Mouse (Mus musculus) megakaryocyte, adult 5-6 weeks (primary cell): Measurements from ENCODE around the gene Arhgef15. TPM values are rescaled to one million over a fixed set of nuclear protein-coding genes. Genes with fewer than 3 reads are reported as not detected.
"Not testable (repeated sequence)": the region's sequence is repeated elsewhere in the genome, so short reads cannot be mapped to it uniquely, and the experiment has no call there.

Source experiments
- ATAC-seq: 2 replicates; pipeline ENCODE4 v1.8.0; 2016; ENCODE audit warnings: mild to moderate bottlenecking, inconsistent platforms; ENCODE audit not compliant: poor library complexity, severe bottlenecking
- total RNA-seq, 2 experiments: library from RNA; stranded (forward) in 1 of 2; stranded (reverse) in 1 of 2; fragments of 153-499, 151-499 nt in 1 of 2; fragments of 221-1000, 200-1000 nt in 1 of 2; gene quantifications; 2 replicates each; pipeline versions ENCODE4 v1.2.3 to v1.2.4; 2015 to 2017

The Arhgef15 gene
- total RNA-seq, 2 experiments from 2014 or later = 0.07 TPM; not detected in 1

DNA sequence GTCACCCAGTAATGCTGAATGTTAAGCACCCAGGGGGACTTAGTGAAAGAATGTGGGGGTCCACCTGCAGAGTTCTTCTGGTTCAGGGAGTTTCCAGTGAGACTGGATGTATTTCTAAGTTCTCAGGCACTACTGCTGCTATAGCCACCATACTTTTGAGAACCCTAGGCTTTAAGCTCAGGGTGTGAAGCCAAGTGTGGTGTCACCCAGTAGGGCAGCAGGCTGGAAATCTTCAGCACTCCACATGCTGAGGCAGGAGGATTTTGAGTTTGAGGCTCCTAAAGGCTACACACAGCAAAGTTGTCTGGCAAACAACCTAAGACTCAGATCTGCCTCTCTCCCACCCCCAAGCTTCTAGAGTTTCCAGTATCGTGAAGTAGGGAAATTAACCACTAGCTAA lies 9.3 kb upstream of the Arhgef15 start:
- no peak for ATAC-seq

DNA sequence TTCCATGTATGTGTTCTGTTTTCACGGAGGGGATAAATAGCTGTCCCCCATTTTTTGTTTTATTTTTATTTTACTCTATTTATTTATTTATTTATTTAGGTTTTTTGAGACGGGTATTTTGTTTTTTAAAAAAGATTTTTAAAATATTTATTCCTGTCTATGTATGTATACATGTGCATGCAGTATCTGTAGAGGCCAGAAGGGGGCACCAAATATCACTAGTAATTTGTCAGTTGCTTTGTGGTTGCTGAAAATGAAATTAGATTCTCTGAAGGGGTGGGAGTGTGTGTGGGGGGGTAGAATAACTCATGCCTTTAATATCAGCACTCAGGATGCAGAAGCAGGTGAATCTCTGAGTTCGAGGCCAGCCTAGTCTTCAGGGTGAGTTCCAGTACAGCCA lies 8.6 kb upstream of the Arhgef15 start:
- ATAC-seq = peak; percentile 48

DNA sequence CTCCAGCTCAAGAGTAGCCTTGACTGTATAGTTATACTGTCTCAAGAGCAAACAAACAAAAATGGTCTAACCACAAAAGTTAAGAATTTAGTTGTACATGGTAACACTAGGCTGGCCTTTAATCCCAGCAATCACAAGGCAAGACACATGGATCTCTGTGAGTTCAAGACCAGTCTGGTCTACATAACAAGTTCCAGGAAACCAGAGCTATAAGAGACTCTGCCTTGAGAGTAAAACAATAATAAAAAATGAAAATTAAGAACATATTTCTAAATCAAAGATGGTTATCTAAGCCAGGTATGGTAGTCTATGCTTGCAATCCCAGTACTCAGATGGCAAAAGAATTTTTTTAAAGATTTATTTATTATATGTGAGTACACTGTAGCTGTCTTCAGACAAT lies 7.8 kb upstream of the Arhgef15 start:
- ATAC-seq = no peak

DNA sequence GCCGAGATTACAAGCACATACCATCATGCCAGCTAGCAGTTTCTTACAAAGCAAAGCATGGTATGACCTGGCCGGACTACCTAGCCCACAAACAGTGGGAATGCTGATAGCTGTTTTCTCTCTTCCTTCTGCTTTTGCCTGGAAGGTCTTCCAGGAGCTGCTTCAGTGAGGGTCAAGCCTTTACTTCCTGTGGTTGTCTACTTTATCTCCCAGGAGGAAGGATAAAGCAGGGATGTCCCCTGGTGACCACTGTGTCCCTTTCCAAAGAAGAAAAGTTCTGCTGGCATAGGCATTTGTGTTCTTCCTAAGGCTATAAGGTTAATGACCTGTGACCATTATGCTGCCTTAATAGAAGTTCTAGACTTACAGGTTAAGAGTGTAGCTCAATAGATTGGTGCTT lies 6.1 kb upstream of the Arhgef15 start:
- no peak for ATAC-seq

DNA sequence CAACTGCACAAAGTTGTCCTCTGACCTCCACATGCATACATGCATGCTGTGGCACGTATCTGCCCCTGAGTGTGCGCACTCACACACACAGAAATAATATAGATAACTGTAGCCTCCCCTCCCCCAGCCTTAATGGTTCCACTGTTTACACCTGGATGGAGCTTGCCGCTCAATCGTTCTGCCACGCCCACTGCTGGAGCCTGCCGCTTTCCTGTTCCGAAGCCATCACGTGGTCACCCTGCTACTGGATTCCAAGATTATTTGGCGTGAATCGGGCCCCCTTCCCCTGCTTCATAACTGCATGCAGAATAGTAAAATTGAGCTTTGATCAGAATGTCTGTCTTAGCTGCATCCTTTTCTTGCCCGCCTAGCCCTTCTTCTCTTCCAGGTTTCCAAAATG lies 4.9 kb upstream of the Arhgef15 start:
- ATAC-seq = not testable (repeated sequence)

DNA sequence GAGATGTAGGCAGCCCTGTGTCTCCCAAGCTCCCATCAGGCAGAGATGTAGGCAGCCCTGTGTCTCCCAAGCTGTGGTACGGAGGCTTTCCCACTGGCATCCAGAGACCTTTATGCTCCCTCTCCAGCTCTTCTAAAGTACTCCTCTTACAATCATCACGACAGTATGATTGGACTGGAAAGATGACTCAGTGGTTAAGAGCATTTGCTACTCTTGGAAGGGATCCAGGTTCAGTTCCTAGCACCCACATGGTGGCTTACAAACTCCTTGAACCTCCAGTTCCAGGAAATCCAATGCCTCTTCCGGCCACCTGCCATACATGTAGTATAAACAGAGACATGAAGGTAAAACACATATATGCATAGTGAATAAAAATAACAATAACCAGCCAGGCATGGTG lies 4.3 kb upstream of the Arhgef15 start:
- ATAC-seq = no peak

DNA sequence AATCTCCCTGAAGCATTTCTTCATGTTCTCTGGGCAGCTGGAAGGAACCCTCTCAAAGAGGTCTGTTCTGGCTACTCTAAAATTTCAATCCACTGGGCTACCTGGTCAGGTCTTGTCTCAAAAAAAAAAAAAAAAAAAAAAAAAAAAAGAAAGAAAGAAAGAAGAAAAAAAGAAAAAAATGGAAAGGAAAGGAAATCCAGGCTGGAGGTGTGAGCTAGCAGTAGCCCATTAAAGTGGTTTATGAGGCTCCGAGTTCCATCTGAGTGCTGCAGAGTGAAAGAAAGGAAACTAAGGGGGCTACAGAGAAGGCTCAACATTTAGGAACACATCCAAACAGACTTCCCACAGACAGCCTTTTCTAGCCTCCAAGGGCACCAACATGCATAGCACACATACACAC lies 691 bp upstream of the Arhgef15 start:
- ATAC-seq = no peak

DNA sequence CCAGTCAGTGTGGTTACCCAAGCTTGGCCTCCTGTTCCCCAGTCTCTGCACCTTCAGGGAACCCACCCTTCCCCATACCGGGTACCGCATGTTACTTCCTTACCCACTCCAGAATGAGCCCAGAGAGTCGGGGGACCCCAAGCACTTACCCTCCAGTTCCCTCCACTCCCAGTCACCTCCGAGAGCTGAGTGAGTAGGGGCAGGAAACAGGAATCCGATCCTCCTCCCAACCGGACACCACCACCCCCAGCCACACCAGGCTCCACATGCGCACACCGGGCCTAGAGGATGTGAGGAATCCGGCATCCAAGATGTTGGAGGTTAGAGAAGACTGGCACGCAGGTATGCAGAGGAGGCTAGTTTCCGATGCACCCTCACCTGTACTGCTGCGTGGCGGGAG lies 583 bp downstream of the Arhgef15 start:
- ATAC-seq = no peak

DNA sequence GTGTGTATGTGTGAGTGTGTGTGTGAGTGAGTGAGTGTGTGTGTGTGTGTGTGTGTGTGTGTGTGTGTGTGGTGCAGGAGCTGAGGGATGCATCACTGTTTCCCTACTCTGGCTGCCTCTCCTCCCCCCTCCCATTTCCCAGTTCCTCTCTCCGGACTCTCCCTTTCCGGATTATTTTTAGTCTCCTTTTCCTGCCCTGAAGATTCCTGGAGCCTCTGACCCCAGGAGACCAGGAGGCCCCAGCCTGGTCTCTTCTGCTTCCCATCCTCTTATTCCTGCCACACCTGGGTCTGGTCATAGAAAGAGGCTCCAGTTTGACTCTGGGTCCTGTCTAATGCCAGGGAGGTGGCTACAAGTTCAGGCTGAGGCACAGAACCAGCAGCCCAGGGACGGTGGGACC lies 1.2 kb downstream of the Arhgef15 start:
- ATAC-seq = no peak

DNA sequence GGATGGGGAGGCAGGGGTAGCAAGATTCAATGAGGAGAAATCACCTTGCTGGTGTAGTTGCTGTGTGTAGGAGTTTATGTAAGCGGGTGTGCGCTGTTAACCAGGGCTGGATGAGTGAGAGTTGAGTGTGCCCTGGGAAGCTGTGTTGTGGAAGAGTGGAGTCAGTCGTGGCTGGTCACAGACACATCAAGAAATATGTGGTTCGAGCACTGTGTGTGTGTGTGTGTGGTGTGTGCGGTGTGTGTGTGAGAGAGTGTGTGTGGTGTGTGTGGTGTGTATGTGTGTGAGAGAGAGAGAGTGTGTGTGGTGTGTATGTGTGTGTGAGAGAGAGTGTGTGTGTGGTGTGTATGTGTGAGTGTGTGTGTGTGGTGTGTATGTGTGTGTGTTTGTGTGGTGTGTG lies 1.8 kb downstream of the Arhgef15 start:
- no peak for ATAC-seq

DNA sequence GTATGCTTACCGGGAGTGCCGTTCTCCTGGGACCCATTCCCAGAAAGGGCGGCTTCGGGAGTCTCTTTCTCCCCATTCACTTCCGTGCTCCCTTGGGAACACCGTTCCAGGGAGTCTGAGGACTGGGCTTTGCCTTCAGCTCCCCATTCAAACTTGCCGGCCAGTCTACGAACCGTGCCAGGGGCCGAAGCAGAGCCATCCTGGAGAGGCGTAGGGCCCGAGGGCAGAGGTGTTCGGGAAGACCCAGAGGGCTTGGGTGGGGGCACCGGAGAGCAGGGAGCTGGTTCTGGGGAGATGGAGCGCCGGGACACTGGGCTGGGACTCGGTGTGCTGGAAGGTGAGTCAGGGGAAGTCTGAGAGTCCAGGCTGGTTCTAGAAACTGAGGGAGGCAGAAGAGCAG lies 2.9 kb downstream of the Arhgef15 start:
- no peak for ATAC-seq

DNA sequence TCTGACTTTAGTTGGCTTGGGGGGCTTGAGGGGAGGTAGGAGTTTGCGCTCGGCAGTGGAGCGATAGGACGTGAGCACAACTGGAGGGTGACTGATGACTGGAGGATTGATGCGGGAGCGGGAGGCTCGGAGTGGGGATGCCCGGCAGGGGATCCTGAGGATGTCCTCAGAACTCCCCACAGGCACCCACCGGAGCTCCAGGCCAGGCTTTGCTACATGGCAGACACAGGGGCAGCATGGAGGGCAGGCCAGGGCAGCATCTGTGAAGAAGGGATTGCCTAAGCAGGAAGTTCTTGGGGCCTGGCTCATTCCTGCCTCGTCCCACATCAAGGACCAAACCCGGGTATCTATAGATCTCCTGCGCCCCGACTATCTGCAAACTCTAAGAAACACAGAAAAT lies 3.4 kb downstream of the Arhgef15 start:
- no peak for ATAC-seq

DNA sequence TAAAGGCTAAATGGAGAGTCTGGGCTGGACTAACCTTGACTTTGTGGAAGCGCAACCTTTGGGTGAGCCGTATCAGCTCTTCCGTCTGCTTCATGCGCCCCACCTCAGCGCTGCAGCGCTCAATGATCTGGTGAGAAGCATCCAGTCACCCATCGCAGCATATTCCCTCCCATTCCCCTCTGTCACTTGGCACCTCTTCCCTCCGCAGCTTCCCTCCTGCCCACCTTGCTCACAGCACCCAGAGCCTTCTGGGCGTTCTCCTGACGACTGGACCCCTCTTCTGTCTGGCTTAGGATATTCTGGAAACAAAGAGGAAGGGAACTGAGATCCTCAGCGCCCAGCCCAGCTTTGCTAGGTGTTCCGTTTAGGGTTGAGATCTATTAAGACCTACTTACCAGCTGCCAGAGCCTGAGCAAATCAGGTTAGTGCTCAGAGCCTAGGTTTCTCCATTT lies 9.7 kb downstream of the Arhgef15 start:
- ATAC-seq = no peak

DNA sequence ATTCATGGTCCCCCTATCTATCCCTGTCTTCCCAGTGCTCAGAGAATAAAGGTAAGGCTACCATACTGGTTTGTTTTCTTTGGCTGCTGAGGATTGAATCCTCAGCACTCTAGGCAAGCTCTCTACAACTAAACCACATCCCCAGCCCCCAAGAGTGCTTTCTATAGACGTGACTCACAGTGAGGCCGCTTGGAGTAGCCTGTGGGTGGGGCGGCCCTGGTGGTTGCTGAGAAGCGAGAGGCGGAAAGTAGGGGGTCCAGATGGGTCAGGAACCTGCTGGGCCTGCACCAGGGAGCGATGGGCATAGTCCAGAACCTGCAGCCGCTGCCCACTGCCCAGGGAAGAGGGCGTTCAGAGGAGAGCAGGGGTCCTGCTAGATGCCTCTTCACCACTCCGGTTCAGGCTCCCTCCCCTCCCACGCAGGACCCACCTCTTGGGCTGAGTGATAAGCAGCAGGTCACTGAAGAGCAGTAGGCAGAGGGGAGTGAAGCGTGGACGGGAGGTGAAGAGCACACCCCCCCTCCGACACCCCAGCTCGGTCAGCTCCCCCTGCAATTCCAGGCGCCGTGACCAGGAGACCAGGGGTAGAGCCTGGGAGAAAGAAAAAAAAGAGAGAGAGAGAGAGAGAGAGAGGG lies 10.4 kb downstream of the Arhgef15 start:
- no peak for ATAC-seq

DNA sequence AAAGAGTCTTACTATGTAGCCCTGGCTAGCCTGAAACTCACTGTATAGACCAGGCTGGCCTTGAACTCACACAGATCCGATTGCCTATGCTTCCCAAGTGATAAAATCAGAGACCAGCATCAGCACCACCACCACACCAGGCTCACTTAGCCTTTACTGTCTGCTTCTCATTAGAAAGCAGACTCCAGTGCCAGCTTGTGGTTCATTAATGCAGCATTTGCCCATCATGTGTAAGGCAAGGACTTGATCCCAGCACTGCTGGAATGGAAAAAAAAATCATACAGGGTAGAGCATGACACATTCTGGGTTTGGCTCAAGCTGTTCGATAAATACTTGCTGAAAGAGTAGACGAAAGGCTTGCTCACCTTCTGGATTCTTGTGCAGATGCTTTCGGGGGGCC lies 11.3 kb downstream of the Arhgef15 start:
- no peak for ATAC-seq

DNA sequence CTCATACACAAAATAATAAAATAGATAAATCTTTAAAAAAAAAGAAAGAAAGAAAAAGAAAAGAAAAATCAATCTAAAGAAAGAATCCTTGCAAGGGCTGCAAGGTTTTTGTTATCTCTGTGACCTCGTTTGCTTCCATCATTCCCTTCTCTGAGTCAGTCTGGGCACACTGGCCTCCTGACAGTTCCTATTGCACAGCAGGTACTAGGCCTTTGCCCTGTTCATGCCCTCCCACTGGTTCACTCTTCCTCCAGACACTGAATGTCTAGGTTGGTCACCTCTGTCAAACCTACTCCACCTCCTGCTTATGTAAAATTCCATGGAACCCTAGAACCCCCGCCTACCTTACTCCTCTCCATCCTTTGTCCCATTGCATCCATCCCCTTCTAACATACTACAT lies 12.0 kb downstream of the Arhgef15 start:
- ATAC-seq = no peak

DNA sequence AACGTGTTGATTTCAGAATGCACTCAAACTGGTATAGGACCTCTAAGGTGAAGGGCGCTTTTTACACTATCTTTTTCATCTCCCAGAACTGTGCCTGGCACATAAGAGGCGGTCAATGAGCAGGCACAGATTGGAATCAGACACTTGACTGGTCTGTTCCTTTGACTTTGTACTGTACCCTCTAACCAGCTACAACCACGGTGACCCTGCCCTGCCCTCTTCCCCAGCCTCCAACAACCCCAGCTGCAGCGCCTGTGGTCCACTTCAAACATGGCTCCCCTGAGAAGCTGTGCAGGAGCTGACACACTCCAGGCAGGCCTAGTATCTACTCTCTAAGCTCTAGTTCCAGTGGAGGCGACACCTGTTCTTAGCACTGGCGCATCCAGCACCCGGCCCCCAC lies 14.5 kb downstream of the Arhgef15 start:
- ATAC-seq = no peak

DNA sequence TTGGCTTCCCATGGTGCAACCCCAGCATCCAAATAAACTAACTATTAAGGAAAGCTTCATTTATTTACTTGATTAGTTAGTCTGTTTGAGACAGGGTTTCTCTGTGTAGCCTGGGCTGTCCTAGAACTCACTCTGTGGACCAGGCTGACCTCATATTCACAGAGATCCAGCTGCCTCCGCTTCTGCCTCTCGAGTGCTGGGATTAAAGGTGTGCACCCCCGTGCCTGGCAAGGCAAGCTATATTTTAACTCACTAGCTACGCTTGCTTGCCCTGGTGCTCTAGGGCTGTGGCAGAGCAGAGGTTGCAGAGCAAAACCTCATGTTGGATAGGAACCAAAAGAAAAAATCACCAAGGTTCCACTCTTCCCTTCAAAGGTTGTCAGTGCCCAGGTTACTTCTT lies 16.8 kb downstream of the Arhgef15 start:
- ATAC-seq = no peak

DNA sequence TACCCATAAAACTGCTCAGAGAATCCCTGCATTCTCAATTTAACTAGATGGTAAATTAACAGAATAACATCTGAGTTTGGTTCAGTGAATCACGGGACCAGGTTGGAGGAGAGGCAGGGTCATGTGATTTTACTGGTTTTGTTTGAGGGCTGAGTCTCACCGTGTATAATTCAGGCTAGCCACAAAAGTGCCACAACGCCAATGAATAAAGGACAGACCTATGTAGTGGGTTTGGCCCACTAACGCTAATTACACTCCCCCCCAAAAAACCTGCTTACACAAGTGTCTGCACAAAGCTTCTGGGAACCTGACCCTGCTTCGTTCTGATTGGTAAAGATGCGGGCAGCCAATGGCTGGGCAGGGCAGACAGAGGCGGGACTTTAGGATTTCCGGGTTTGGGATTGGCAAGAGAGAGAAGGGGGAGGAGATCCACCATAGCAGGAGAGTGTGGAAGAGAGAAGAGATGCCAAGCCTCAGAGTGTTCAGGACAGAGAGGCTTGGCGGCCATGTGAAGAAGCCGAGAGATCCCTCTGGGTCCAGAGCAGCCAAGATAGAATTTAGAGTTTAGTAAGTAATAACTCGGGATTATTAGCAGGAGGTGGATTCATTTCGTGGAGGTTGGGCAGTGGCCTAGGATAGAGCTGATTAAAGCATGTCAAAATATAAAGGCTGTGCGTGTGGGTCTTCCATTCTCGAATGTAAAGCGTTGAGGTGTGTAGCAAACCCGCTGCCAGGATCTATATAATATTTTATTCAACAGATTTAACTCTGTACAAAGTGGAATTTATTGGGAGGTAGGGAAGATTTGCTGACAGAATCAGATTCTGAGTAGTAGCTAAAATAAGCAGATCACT lies 17.6 kb downstream of the Arhgef15 start:
- peak; percentile 99 for ATAC-seq

DNA sequence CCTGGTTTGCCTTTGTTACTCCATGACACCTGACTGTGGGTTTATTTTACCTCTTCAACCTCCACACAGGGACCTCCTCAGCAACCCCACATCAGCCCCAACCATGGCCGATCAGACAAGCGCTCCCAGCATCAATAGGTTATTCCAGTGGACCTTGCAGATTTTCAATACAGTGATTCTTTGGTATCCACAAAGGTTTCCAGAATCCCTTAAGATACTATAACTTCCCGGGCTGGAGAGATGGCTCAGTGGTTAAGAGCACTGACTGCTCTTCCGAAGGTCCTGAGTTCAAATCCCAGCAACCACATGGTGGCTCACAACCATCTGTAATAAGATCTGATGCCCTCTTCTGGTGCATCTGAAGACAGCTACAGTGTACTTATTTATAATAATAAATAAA lies 20.3 kb downstream of the Arhgef15 start:
- ATAC-seq = not testable (repeated sequence)

DNA sequence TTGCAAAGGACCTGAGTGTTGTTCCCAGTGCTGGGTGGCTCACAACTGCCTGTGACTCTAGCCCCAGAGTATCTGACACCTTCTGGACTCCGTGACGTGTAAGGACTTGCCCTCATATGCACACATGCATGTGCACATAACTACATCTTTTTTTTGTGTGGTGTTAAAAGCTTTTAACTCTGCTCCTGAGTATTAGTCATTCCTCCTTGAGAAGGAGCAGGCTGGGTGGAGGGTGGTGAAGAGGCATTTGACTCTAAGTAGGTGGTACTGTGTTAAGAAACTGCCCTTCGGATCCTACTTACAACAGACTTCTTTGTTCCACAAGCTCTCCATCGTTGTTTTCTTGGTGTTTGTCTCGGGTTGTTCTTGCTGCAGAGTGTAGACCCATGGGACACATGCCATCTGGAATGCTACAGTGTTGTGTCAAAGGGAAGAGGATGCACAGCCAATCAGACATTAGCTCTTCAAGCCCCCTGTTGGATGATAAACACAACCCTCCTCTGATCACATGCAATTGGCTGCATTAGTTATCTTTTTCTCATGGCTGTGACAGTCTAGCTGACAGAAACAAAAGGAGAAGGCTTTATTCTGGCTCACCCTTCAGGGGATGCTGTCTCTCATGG lies 23.3 kb downstream of the Arhgef15 start:
- ATAC-seq = no peak

DNA sequence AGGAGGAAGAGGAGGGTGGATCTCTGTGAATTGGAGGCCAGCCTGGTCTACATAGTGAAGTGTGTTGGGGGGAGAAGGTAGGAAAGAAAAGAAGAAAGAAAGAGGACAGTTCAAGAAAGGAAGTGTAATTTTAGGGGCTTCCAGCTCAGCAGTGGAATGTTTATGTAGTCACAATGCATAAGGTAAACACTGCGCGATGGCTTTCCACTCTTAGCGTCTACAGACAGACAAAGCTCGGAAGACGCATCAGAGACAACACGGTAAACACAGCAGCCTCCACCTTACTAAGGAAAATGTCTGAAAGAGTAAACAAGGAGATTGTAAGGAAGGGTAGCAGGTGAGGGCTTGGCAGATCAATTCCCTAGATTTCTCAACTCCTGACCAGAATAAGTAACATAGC lies 27.3 kb downstream of the Arhgef15 start:
- no peak for ATAC-seq
